Mouse (Mus musculus): ENCODE measurements at regions not wholly inside any gene's neighbourhood (a gene's known extent, or its start where the extent isn't known, plus 50 kb on each side); places are given as distances from the start of the nearest gene placed in this dataset.

- TF ChIP-seq CTCF (IDR thresholded peaks at IDR 0.05; ENCODE audit: low read depth) (no peak), EP300 (optimal IDR thresholded peaks at IDR 0.05) (no peak)
Observed at GRCm38 (mm10) chr8:76429818-76430217, 469.4 kb upstream of the Nr3c2 start.

All from stomach, postnatal 0 days (tissue).